Mouse (Mus musculus) Patski (cell line): Measurements from ENCODE around the gene Usf2. TPM values are rescaled to one million over a fixed set of nuclear protein-coding genes. Genes with fewer than 3 reads are reported as not detected.

Experiments
- ATAC-seq: fragments of 100-300 bp; one replicate; pipeline ENCODE4 v1.8.0; 2021
- CTCF ChIA-PET: fragments of 350-600 bp; sonication (Branson Sonifier 250); formaldehyde crosslinking; loops from one replicate; lab custom pipeline; 2022; ENCODE audit warnings: inconsistent platforms; lab: Charles Lee
- POLR2A ChIA-PET: fragments of 350-600 bp; sonication (Branson Sonifier 250); formaldehyde crosslinking; loops from one replicate; lab custom pipeline; 2022; ENCODE audit warnings: antibody characterized with exemption, inconsistent platforms; lab: Charles Lee
- DNase-seq: peaks from one replicate; pipeline ENCODE4 v3.0.0-alpha.2; 2011; ENCODE audit warnings: low read depth, low spot score
- H3K27me3 ChIP-seq: fragments of 371-371 bp; one replicate; pipeline ENCODE4 v1.5.1; 2021
- CTCF ChIP-seq: fragments of 100-300 bp; IDR thresholded peaks from one replicate; pipeline ENCODE4 v1.5.1; 2021
- in situ Hi-C: fragments of 300-500 bp; cut with MboI; formaldehyde crosslinking; loops from 3 replicates; pipeline ENCODE4 v1.11.1; 2018; ENCODE audit warnings: low pct_unique_long_range_greater_than_20kb, mixed read lengths
- polyA plus RNA-seq: library from polyadenylated mRNA; unstranded; gene quantifications from one replicate; pipeline ENCODE4 v1.2.3, GENCODE M21; 2021

Gene Usf2
- 114 TPM for polyA plus RNA-seq

- peak; percentile 42 for ATAC-seq
- TF ChIP-seq CTCF, result no peak
- ChIA-PET POLR2A (interaction anchor here (0.6 to 1.0 kb wide), 8 partner anchors 9 to 1933 kb away, joined by 3 to 6 read pairs (median 4); partner anchors contain the start of gene Lsr), CTCF (no interaction called here)
- in situ Hi-C loops, result no loop called here
- no peak for DNase-seq
- no peaks in the 10 kb centered on the region for H3K27me3 ChIP-seq
These were observed at the start of gene Usf2 for GRCm38 (mm10) chr7:30956756-30957366. Gene Usf2 (minus strand): TSS chr7:30956803.

- in situ Hi-C loops, result no loop called here
- no peak for DNase-seq
- no peak for ATAC-seq
- ChIA-PET POLR2A (no interaction called here), CTCF (no interaction called here)
- H3K27me3 ChIP-seq, result no peaks in the 10 kb centered on the region
- no peak for TF ChIP-seq CTCF
These were observed 46.0 kb upstream of the Usf2 start for GRCm38 (mm10) chr7:31002650-31003049.

GRCm38 (mm10) chr7:31000505-31001020, 44.0 kb upstream of the Usf2 start:
- DNase-seq (peak; percentile 73), ATAC-seq (peak; percentile 90)
- ChIA-PET CTCF (no interaction called here), POLR2A (interaction anchor here (0.5 kb wide), 1 partner anchor 44 kb away, joined by 4 read pairs; the partner anchor contains the start of gene Usf2)
- H3K27me3 ChIP-seq, result no peaks in the 10 kb centered on the region
- in situ Hi-C loops, result no loop called here
- no peak for TF ChIP-seq CTCF

- ChIA-PET POLR2A (no interaction called here), CTCF (no interaction called here)
- in situ Hi-C loops, result no loop called here
- H3K27me3 ChIP-seq, result no peaks in the 10 kb centered on the region
- TF ChIP-seq CTCF, result no peak
- no peak for ATAC-seq
- DNase-seq, result no peak
These were observed 39.9 kb upstream of the Usf2 start for GRCm38 (mm10) chr7:30996491-30996890.

GRCm38 (mm10) chr7:30993986-30994385, 37.4 kb upstream of the Usf2 start:
- ChIA-PET POLR2A (no interaction called here), CTCF (interaction anchor here (1.0 kb wide), 1 partner anchor 20 kb away, joined by 3 read pairs; the partner anchor contains the start of gene Fam187b)
- peak; percentile 26 for ATAC-seq
- TF ChIP-seq CTCF, result no peak
- no peaks in the 10 kb centered on the region for H3K27me3 ChIP-seq
- in situ Hi-C loops, result no loop called here
- no peak for DNase-seq

- H3K27me3 ChIP-seq, result no peaks in the 10 kb centered on the region
- in situ Hi-C loops, result no loop called here
- TF ChIP-seq CTCF, result no peak
- ChIA-PET POLR2A (no interaction called here), CTCF (interaction anchor here (1.2 kb wide), 1 partner anchor 18 kb away, joined by 3 read pairs; the partner anchor contains the start of gene Fam187b)
- no peak for DNase-seq
- ATAC-seq, result no peak
These were observed 35.5 kb upstream of the Usf2 start for GRCm38 (mm10) chr7:30992148-30992547.

- DNase-seq, result no peak
- ATAC-seq, result no peak
- POLR2A ChIA-PET, result interaction anchor here (0.6 kb wide), 1 partner anchor 11 kb away, joined by 3 read pairs; no protein-coding TSS in a partner anchor
- TF ChIP-seq CTCF, result no peak
- CTCF ChIA-PET, result no interaction called here
- no peaks in the 10 kb centered on the region for H3K27me3 ChIP-seq
- in situ Hi-C loops, result no loop called here
These were observed 32.0 kb upstream of the Usf2 start for GRCm38 (mm10) chr7:30988519-30989162.

- ChIA-PET POLR2A (no interaction called here), CTCF (no interaction called here)
- DNase-seq (no peak), ATAC-seq (no peak)
- H3K27me3 ChIP-seq, result no peaks in the 10 kb centered on the region
- TF ChIP-seq CTCF, result no peak
- in situ Hi-C loops, result no loop called here
These were observed 28.8 kb upstream of the Usf2 start for GRCm38 (mm10) chr7:30985357-30985756.

GRCm38 (mm10) chr7:30981703-30982102, 25.1 kb upstream of the Usf2 start:
- no peak for DNase-seq

GRCm38 (mm10) chr7:30973501-30974289, 17.1 kb upstream of the Usf2 start, which contains the start of gene Fam187b:
Gene Fam187b (plus strand): TSS chr7:30973790.
- no peaks in the 10 kb centered on the region for H3K27me3 ChIP-seq
- peak; percentile 98 for TF ChIP-seq CTCF
- peak; percentile 63 for DNase-seq
- peak; percentile 90 for ATAC-seq
- POLR2A ChIA-PET, result interaction anchor here (0.7 kb wide), 1 partner anchor 17 kb away, joined by 3 read pairs; the partner anchor contains the start of gene Usf2
- in situ Hi-C loops, result no loop called here
- CTCF ChIA-PET, result interaction anchor here (0.6 to 1.6 kb wide), 6 partner anchors 8 to 100 kb away, joined by 3 to 7 read pairs (median 3); no protein-coding TSS in a partner anchor

More at GRCm38 (mm10) chr7:30981703-30982102, 25.1 kb upstream of the Usf2 start:
- ATAC-seq, result no peak
- CTCF ChIA-PET, result no interaction called here
- no peak for TF ChIP-seq CTCF
- POLR2A ChIA-PET, result no interaction called here
- in situ Hi-C loops, result no loop called here
- H3K27me3 ChIP-seq, result no peaks in the 10 kb centered on the region
